Mouse (Mus musculus) Muller cell, postnatal 12 days (primary cell): Measurements from ENCODE around the gene Lama2.
A peak's percentile ranks its signal among the peaks of the same experiment; 100 is the strongest.

Source experiments
- DNase-seq: peaks from one replicate; pipeline ENCODE4 v3.0.0-alpha.2; 2015; ENCODE audit errors: inconsistent ontology term

Gene Lama2

DNA sequence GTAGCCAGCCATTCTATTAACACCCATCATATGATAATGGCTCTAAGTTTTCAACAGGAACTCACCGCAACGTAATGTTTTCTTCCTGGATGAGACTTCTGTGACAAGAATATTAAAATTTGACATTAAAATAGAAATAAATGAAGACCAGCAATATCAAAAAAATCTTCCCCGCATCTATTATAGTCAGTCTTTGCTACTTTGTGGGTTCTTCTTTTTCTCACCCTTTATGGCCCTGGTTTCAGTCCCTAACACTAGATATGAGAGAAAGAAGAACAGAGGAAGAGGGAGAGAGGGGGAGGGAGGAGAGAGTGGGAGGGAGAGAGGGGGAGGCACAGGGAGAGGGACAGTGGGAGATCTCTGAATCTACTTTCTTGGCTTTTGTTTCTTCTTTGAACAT lies at the start of gene Lama2:
TSS of gene Lama2 (minus strand) at position 101 of the 400 bp plus-strand sequence.
- no peak for DNase-seq

DNA sequence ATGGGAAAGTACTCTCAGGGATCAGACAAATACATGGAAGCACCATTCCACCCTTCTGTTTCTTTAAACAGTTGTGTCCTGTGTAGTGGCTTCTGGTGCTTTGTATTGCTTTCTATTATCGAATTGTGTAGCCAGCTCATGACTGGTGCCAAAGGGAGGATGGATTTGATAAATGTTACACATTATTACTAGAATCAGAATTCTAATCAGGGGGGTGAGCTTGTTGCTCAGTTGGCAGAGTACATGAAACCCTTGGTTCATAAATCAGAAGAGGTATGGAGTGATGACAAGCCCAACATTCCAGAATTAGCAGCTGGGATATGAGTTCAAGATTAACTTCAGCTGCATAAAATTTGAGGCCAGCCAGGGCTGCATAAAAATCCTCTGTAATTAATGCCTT lies 44.8 kb upstream of the Lama2 start:
- no peak for DNase-seq

DNA sequence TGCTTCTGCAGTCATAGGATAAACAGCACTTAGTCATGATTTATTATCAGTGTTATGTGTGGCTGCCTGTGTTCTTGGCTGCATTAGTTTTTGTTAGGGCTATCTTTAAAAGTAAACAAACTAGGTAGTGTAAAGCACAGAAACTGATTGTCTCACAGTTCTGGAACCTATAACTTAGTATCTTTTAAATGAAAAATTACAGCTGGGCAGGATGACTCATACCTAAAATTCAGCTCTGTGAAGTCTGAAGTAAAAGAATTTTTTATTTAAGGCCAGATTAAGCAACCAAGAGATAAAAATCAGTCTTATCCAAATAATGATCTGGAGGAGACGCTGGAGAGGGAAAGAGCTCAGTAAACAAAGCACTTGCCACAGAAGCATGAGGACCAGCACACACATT lies 43.8 kb upstream of the Lama2 start:
- no peak for DNase-seq

- DNase-seq = peak; percentile 22
Observed at GRCm38 (mm10) chr10:27654164-27654563, 34.6 kb upstream of the Lama2 start.

GRCm38 (mm10) chr10:27652694-27653335 lies 33.3 kb upstream of the Lama2 start:
- peak; percentile 92 for DNase-seq

DNA sequence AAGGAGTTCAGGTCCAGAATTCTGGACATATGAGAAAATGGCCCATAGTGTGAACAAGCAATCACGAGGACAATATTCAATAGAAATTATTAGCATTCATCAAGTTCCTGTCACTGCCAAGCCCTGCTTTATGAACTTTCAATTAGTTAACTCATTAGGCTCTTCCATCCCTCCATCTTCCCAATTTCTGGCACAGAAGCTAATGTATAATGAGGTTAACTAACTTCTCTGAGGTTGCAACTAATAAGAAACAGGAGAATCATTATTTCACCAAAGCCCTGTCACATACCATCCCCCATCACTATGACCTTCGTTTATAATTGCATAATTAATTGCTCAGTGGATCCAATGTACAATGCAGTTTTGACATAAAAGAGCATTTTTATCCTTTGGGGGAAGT lies 16.2 kb upstream of the Lama2 start:
- peak; percentile 83 for DNase-seq

GRCm38 (mm10) chr10:27631002-27631401 lies 11.4 kb upstream of the Lama2 start:
- DNase-seq = no peak

- no peak for DNase-seq
Observed at GRCm38 (mm10) chr10:27621697-27622449, 2.3 kb upstream of the Lama2 start.

GRCm38 (mm10) chr10:27617522-27618020 lies 2.0 kb downstream of the Lama2 start:
- no peak for DNase-seq

DNA sequence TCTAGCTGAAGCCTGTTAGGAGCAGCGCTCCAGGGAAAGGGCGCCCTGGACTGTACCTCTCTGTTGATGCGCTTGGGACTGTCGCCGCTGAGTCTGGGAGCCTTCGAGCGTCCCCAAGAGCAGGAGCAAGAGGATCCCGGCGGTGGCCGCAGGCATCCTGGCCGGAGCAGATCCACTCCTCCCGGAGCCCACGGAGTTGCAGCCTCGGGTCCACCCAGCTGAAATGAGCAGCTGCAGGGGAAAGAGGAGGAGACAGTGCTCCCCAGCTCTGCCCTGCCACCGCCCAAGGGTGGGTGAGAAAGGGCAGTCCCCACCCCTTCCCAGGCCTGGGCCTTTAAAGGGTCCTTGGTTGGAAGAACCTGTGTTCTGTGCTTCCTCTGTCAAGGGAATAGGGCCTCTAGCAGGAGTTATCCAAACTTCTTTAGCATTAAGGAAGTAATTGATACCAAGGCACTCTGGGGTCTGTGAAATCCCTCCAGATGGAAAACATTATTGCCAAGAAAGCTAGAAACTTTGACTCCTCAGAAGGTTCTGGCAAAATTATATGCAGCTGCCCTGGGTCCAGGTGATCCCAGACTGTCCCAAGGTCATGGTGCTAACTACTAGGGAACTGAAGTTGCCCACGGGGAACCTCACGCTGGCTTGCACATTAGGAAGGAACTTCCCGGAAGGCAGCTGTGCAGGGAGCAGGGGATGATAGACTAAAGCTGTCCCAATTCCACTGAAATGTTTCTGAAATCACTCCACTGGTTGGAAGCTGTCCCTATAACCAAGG lies 2.7 kb downstream of the Lama2 start:
- DNase-seq = peak; percentile 75

DNA sequence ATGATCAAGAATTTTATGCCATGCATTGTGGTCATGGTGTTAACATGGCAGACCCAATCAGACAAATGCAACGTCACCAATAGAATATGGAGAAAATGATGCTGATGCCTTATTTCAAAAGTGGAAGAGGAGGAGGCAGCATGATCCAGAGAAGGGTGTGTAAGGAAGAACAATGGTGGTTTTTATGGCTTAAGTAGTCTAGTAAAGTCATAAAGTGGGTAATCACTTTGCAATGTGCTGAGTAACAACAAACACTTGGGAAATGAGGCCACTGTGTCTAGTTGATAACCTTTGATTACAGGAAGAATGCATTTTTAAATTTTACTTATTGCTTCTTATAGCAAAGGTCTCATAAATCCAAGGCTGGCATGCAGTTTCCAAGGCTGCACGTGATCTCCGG lies 23.9 kb downstream of the Lama2 start:
- no peak for DNase-seq

DNA sequence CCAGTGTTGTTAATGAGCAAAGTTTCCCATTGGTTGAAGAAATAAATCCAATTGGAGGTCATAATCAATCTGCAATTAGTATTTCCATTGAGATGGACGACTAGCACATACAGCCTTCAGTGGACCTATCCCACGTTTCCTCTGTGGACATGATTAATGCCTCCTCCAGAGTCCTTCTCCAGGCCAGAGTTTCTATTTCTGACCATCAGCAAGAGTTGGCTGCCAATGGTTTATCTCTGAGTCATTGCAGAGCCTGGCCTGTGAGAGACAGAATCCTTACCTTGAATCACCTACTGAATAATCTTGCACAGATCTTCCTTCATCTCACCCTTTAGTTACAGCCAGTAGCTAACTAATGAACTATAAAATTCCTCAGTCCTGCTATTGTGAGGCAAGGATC lies 86.3 kb downstream of the Lama2 start:
- peak; percentile 6 for DNase-seq

DNA sequence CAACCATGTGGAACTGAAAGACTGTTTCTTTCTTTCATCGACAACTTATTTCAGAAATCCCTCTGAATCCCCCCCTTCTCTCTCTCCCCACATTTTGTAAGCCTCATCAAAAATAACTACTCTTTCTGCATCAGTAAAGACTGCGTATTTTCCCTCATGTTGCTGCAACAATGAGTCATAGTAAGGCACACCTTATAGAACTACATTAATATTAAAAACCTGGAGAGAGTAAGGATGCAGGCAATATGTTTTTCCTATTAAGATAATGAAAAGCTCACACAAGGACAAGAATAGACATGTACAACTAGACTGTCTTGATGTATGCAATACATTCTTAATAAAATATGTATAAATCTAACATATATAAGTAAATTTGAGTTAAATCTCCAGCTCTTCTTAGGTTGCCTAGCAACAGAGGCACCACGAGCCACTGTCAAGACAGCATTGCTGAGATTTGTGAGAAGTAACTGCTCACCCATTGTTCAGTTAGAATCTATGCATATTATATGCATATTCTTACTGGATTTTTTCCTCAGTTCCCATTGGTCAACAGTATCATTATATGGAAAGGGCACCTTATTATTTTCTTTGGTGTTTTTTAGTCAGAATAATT lies 110.6 kb downstream of the Lama2 start:
- no peak for DNase-seq

DNA sequence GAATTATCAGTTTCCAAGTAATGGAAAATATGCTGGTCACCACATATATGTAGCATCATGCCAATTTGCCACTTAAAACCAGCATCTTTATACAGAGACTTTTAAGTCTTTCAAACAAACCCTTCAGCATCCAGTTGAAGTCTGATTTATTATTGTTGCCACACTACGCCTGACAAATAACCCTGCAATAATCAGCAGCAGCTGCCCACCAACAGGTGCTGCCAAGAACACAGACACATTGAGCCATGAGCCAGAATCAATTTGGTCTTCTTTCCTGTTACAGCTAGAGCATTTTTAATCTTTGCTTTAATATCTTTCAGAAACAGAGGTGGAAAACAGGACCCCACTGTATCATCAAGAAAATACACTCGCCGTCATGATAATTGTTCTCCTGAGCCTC lies 118.7 kb downstream of the Lama2 start:
- no peak for DNase-seq

- peak; percentile 13 for DNase-seq
Observed at GRCm38 (mm10) chr10:27488452-27488851, 131.1 kb downstream of the Lama2 start.

GRCm38 (mm10) chr10:27484041-27484440 lies 135.5 kb downstream of the Lama2 start:
- DNase-seq = no peak

DNA sequence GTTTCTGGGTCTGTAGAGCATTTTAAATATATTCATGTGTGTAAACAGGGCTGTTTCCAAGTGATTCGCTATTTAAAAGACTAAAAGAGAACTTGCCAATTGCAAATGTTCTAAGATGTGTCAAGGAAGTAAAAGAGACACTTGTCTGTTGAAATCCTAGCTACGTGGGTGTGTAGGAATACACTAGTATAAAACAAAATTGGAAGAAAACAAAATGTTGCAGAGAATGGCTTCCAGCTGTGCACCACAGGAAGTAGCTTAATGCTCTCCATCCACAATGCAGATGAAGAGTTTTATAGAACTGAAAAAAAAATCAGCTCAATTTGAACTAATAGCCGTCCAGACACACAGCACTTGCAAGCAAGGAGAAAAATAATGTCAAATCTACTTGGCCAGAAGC lies 144.0 kb downstream of the Lama2 start:
- no peak for DNase-seq

DNA sequence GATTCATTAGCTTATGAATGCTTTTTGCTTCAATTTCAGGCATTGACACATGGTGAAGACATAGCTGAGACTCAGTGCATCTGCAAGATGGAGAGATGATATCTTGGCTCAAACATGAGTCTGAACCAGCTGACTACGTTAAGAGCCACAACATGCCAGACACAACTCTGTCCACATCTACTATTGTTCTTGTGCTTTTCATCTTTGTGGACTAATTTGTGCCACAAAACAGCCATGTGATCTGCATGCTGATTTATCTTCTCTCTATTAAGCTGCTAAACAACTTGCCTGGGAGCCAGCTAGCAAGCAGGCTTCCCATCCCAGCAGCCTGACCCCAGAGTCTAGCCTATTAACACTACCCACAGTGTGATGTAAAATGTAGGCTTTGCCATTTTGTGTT lies 151.3 kb downstream of the Lama2 start:
- peak; percentile 56 for DNase-seq

- peak; percentile 83 for DNase-seq
Observed at GRCm38 (mm10) chr10:27413583-27414465, 205.7 kb downstream of the Lama2 start.

DNA sequence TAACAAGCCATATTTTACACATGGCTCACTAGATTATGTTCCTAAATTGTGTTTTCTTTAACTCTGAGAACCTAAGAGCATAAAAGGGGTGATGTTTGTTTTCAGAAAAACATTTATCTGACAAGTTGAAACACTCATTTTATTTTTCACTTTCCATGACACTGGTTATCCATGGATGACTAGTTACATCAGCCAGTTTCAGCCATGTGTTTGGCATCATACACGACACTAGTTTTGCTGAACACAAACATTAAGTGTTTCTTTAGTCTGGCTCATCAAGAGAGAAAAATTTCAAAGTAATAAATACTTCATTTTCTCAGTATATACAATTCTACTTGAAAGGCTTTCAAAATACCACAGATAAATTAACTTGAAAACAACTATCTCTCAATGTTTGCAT lies 228.8 kb downstream of the Lama2 start:
- no peak for DNase-seq

GRCm38 (mm10) chr10:27387531-27387930 lies 232.0 kb downstream of the Lama2 start:
- peak; percentile 87 for DNase-seq
